Mouse (Mus musculus) spleen, adult 2 months (tissue): ENCODE data around the gene Ebf3. TPM values are rescaled to one million over a fixed set of nuclear protein-coding genes. Genes with fewer than 3 reads are reported as not detected.

ENCODE experiments used
- DNase-seq, 2 experiments: peaks; one replicate each; pipeline versions ENCODE4 v3.0.0 to v3.0.0-alpha.2; 2012 to 2021; ENCODE audit warnings: low spot score in 2 of 2, low read depth in 1 of 2
- H3K27ac ChIP-seq: fragments of 200-500 bp; 2 replicates; pipeline ENCODE4 v1.5.1; 2012; ENCODE audit warnings: low read length, inconsistent platforms; ENCODE audit not compliant: insufficient read depth
- H3K27me3 ChIP-seq: fragments of 200-500 bp; 2 replicates; pipeline ENCODE4 v1.6.1; 2012; ENCODE audit warnings: mild to moderate bottlenecking, moderate library complexity, low read length, inconsistent platforms; ENCODE audit not compliant: control insufficient read depth, insufficient read depth
- H3K36me3 ChIP-seq: fragments of 200-500 bp; 2 replicates; pipeline ENCODE4 v1.6.1; 2012; ENCODE audit warnings: mild to moderate bottlenecking, low read length, inconsistent platforms; ENCODE audit not compliant: control insufficient read depth, insufficient read depth
- H3K4me1 ChIP-seq: fragments of 200-500 bp; 2 replicates; pipeline ENCODE4 v1.6.1; 2011; ENCODE audit warnings: inconsistent platforms; ENCODE audit not compliant: control insufficient read depth, insufficient read depth, insufficient read length
- H3K4me3 ChIP-seq: fragments of 200-500 bp; 2 replicates; pipeline ENCODE4 v1.5.1; 2011; ENCODE audit warnings: mild to moderate bottlenecking, inconsistent platforms; ENCODE audit not compliant: insufficient read depth, insufficient read length; ENCODE audit errors: extremely low read depth
- CTCF ChIP-seq: fragments of 200-500 bp; IDR thresholded peaks from 2 replicates; pipeline ENCODE4 v1.5.1; 2011; ENCODE audit warnings: mild to moderate bottlenecking, inconsistent platforms; ENCODE audit not compliant: insufficient read depth, insufficient read length, insufficient replicate concordance; ENCODE audit errors: extremely low read depth
- POLR2A ChIP-seq: fragments of 200-500 bp; IDR thresholded peaks from 2 replicates; pipeline ENCODE4 v1.6.1; 2011; ENCODE audit warnings: low read depth, low read length, inconsistent platforms
- WGBS: fragments of 180-500 bp; shearing (Covaris S2); methylation state at CpG from one replicate; pipeline ENCODE4 v1.1.7; 2018; 5-methylcytosine and 5-hydroxymethylcytosine counted together
- polyA plus RNA-seq: library from polyadenylated mRNA; depleted of rRNA; stranded (reverse); fragments of >200 nt; gene quantifications from 2 replicates; pipeline ENCODE4 v1.2.3, GENCODE M21; 2012

The Ebf3 gene
- polyA plus RNA-seq, 1 experiment = 0.12 TPM

DNA sequence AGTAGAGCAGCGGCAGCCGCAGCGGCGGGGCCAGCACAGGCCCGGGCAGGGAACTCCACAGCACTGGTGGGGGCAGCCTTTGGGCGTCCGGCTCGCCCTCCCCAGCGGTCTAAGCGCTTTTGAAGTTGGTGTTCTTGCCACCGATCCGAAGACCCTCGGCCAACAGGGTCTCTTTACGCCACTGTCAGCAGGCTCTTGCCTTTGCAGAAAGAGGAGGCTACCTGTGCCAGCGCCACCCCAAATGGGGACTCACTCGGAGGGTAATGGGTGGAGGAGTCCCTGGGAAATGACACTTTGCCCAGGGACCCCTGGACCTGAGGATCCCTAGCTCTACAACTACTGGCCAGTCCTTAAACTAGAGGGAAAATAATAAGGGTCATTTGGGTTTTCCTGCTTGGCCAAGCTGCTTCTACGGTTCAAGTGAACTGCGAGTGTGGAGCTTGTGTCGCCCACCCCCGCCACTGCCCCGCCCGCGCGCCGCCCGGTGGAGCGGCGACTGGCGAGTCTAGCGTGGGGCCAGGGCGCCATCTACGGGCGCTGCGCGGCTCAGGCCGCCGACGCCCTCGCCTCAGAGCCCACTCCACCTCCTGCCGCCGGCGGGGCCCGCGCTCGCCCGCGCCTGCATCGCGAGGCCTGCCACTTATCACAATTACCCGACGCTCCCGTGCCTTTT is 7.0 kb upstream of the Ebf3 start:
- DNase-seq = no peak
- Histone ChIP-seq H3K36me3 (no peaks in the 10 kb centered on the region), H3K4me1 (peaks cover 3% of the 10 kb centered on the region; the same call in 1 of the 2 replicates), H3K27ac (no peak overlapping the region), H3K27me3 (peaks cover 41% of the 10 kb centered on the region), H3K4me3 (no peak overlapping the region)
- TF ChIP-seq POLR2A = no peak
- peak; percentile 65 for TF ChIP-seq CTCF
- WGBS = 2% methylated on average over 52 of the region's 52 CpGs

DNA sequence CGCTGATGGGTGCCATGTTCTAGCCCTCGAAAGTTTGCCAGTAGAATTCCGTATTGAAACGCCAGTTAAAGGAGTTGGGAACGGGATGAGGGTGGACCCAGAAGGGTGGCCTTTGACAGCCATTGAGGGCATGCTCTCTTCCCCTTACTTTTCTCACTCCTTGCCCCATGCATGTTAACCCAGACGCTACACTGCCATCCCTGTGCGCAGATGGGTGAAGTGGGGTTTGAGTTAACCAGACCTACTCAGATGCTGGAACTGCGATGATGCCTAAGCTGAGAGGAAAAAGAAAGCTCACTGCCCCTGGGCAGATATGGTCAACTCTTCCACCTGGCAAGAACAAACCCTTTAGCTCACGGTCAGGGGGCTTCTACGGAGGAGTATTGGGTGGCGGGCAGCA is 6.1 kb upstream of the Ebf3 start:
- Histone ChIP-seq H3K4me3 (no peak overlapping the region), H3K4me1 (peaks cover 4% of the 10 kb centered on the region; the same call in 1 of the 2 replicates), H3K27ac (no peak overlapping the region), H3K27me3 (peaks cover 42% of the 10 kb centered on the region), H3K36me3 (no peaks in the 10 kb centered on the region)
- DNase-seq = no peak
- WGBS = 11% methylated on average over 11 of the region's 11 CpGs
- no peak for TF ChIP-seq POLR2A
- no peak for TF ChIP-seq CTCF

DNA sequence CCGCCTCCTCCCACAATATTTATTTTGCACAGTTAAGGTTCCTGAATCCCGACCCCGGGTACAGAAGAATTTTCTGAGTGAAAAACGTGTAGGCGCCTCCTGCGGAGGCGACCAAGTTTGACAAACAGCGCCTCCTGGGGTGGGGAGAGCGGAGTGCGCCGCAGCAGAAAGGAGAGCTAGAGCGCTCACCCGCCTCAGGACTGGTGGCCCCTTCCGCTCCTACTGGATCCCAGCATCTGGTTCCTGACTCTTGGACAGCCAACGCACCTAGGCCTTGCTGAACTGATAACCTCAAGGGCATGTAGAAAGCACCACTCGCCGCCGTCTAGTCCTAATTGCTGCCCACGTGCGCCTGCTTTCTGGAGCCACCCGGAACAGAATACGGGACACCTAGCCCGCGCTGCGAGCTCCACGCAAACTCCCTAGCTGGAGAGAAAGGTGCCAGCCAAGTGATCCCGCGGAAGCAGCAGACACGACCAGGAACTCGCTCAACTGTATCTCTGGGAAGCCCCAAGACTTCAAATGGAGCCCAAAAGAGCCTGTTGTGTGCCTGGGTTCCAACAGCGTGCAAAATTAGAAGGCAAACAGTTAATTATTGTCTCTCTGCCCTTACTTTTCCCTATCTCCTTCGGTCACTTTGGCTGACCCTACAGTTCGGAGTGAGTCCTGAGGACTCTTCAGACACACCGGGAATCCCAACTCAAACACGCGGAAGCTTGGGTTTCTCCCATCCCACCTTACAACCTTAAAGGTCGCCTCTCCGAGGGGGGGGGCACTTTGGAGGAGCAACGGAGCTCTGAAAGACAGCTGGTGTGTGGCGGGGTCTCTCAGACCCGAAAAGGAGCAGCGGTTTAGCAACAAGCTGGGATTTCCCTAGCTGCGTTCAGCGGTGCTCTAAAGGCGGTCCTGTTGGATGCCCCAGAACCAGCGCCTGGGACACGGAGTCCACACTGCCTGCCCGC is 5.0 kb upstream of the Ebf3 start:
- no peak for DNase-seq
- H3K36me3 ChIP-seq = no peaks in the 10 kb centered on the region
- peaks cover 49% of the 10 kb centered on the region for H3K27me3 ChIP-seq
- no peak overlapping the region for H3K27ac ChIP-seq
- 0 out of 2 replicates have a peak, but pooled peaks have one; percentile 10 for TF ChIP-seq CTCF
- no peak for TF ChIP-seq POLR2A
- peaks cover 6% of the 10 kb centered on the region for H3K4me1 ChIP-seq
- 5% methylated on average over 48 of the region's 48 CpGs for WGBS
- no peak overlapping the region for H3K4me3 ChIP-seq

DNA sequence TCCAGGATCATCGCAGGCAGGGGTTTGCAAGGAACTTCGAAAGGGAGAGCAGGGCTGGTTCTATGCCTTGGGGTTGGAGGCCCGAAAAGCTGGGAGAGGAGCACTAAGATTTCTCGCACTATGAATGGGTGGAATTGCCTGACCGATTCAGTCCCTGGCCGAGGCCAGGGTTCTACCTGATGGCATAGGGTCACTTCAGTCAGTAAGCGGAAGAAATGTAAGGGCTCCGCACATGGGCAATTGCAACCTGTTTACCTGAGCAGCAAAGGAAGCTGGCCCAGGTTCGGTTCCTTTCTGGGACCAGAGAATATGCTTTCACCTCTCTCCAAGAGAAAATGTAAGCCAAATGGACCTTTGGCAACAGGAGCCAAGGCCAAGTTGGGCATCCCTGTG is 4.1 kb upstream of the Ebf3 start:
- Histone ChIP-seq H3K36me3 (no peaks in the 10 kb centered on the region), H3K4me1 (peaks cover 10% of the 10 kb centered on the region), H3K4me3 (no peak overlapping the region), H3K27ac (no peak overlapping the region), H3K27me3 (peaks cover 56% of the 10 kb centered on the region)
- TF ChIP-seq CTCF = no peak
- TF ChIP-seq POLR2A = no peak
- WGBS = 12% methylated on average over 9 of the region's 9 CpGs
- DNase-seq = no peak

DNA sequence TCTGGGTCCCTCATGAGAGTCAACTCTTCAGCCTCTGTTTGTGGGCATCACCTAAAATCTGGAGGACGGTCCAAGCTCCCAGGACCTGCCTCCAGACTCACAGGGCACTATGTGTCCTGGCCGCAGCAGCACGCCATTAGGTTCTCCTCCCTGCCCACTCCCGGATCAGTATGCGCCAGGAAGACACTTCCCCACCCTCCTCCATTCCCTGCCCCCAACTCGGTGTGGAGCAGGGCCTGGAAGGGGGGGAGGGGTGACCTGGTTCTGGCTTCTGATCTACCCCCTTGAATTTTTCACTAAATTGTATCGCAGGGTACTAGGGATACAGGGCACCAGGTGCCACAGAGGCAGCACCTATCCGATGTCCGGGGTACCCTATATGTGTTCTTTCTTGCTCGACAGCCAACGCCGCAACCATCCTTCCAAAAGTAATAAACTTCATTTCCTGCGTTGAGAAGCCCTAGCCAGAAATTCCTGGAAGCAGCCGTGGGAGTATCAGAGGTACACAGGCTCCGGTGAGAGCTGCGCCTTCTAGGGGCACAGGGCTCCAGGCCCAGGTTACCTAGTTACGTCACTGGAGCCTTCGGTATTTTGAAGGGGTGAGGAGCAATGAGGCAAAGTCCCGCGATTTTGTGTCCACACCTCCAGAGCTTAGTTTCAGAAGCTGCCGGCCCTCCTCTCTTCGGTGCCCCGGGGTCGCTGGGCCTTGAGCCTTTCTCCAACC is 3.6 kb upstream of the Ebf3 start:
- 12% methylated on average over 24 of the region's 24 CpGs for WGBS
- no peak overlapping the region for H3K4me3 ChIP-seq
- H3K27me3 ChIP-seq = peaks cover 57% of the 10 kb centered on the region
- peaks cover 14% of the 10 kb centered on the region for H3K4me1 ChIP-seq
- no peaks in the 10 kb centered on the region for H3K36me3 ChIP-seq
- TF ChIP-seq CTCF = no peak
- TF ChIP-seq POLR2A = no peak
- no peak for DNase-seq
- no peak overlapping the region for H3K27ac ChIP-seq

DNA sequence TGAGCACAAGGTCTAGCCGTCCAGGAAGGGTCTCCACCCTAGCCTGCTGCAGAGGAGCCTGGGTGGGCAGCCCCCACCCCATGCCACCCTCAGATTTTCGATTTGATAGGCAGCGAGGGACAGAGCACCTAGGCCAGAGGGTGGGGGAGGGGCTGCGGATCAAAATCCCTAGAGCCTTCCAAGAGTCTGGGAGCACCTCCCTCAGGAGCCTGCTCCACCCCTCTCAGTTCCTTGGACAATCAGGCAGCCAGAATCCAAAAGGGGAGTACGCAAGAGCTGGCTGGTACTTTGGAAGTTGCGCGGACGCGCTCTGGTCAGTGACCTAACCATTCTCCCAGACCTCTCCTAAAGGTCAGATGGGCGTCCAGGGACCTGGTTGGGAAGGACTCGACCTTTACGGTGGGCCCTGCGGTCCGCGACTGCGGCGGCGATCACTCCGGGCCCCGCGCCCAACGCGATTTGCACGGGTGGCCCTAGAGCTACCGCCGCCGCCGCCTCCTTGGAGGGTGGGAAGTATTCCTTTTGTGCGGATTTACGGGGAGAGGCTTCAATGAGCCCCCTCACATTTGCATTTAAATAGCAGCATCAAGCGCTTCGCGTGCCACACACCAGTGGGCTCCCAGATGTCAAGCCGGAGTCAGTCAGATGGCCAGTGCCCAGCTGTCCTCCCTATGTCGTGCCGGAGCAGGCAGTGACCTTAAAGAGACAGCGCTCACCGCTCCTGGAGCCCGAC is 2.8 kb upstream of the Ebf3 start:
- no peaks in the 10 kb centered on the region for H3K36me3 ChIP-seq
- TF ChIP-seq POLR2A (no peak), CTCF (no peak)
- no peak overlapping the region for H3K4me3 ChIP-seq
- peaks cover 52% of the 10 kb centered on the region for H3K27me3 ChIP-seq
- H3K27ac ChIP-seq = no peak overlapping the region
- DNase-seq = no peak
- 11% methylated on average over 39 of the region's 39 CpGs for WGBS
- H3K4me1 ChIP-seq = peaks cover 11% of the 10 kb centered on the region
